Mouse (Mus musculus) midbrain, embryonic 11.5 days (tissue): ENCODE measurements around the gene Trappc3. TPM values are rescaled to one million over a fixed set of nuclear protein-coding genes. Genes with fewer than 3 reads are reported as not detected.

Experiments used
- ATAC-seq: fragments of 200-750 bp; cut with Nextera tagmentation; 2 replicates; pipeline ENCODE4 v1.8.0; 2017; ENCODE audit warnings: moderate TSS enrichment, moderate library complexity; ENCODE audit not compliant: low FRiP score
- DNase-seq: peaks from one replicate; pipeline ENCODE4 v3.0.0; 2015; ENCODE audit warnings: low spot score; ENCODE audit errors: missing footprints
- H3K27ac ChIP-seq: fragments of 300-500 bp; sonication (generic); 2 replicates; pipeline ENCODE4 v1.5.1; 2014; ENCODE audit warnings: low read depth, low read length
- H3K27me3 ChIP-seq: fragments of 300-500 bp; sonication (generic); 2 replicates; pipeline ENCODE4 v1.6.1; 2014; ENCODE audit warnings: mild to moderate bottlenecking, low read length, moderate library complexity, mixed read lengths; ENCODE audit not compliant: control insufficient read depth, insufficient read depth
- H3K36me3 ChIP-seq: fragments of 300-500 bp; sonication (generic); 2 replicates; pipeline ENCODE4 v1.6.1; 2014; ENCODE audit warnings: mild to moderate bottlenecking, low read length, moderate library complexity, mixed read lengths; ENCODE audit not compliant: control insufficient read depth, insufficient read depth
- H3K4me1 ChIP-seq: fragments of 300-500 bp; sonication (generic); 2 replicates; pipeline ENCODE4 v1.6.1; 2014; ENCODE audit warnings: low read length; ENCODE audit not compliant: control insufficient read depth, insufficient read depth
- H3K4me2 ChIP-seq: fragments of 300-500 bp; sonication (generic); 2 replicates; pipeline ENCODE4 v1.6.1; 2014; ENCODE audit warnings: mild to moderate bottlenecking, moderate library complexity
- H3K4me3 ChIP-seq: fragments of 300-500 bp; sonication (generic); 2 replicates; pipeline ENCODE4 v1.5.1; 2014; ENCODE audit warnings: low read depth, low read length
- H3K9ac ChIP-seq: fragments of 300-500 bp; sonication (generic); 2 replicates; pipeline ENCODE4 v1.6.1; 2014; ENCODE audit warnings: low read length
- H3K9me3 ChIP-seq: fragments of 300-500 bp; sonication (generic); 2 replicates; pipeline ENCODE4 v1.6.1; 2016; ENCODE audit warnings: low read length; ENCODE audit not compliant: control insufficient read depth
- WGBS: fragments of 180-500 bp; shearing (Covaris S2); extraction: QIAGEN DNeasy Blood & Tissue Kit; methylation state at CpG from one replicate; pipeline ENCODE4 v1.1.7; 2014; 5-methylcytosine and 5-hydroxymethylcytosine counted together
- polyA plus RNA-seq: library from polyadenylated mRNA; unstranded; fragments of >200 nt; fragmentation: Nextera tagmentation; extraction: Ambion mirVana; gene quantifications from 2 replicates; pipeline ENCODE4 v1.2.1, GENCODE M21; 2014

Trappc3 gene
- polyA plus RNA-seq, 1 experiment from 2014 or later, result 37.1 TPM

DNA sequence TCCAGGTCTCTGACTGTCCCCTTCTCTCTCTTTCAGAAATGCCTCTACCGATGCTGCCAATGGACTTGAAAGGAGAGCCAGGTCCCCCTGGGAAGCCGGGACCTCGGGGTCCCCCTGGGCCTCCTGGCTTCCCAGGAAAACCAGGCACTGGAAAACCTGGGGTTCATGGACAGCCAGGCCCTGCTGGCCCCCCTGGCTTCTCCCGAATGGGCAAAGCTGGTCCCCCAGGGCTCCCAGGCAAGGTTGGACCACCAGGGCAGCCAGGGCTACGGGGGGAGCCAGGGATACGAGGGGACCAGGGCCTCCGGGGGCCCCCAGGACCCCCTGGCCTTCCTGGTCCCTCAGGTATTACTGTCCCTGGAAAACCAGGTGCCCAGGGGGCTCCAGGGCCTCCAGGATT lies 48.2 kb downstream of the Trappc3 start:
- no peak; the same call in 1 of the 2 replicates for ATAC-seq
- 75% methylated on average over 7 of the region's 7 CpGs for WGBS

DNA sequence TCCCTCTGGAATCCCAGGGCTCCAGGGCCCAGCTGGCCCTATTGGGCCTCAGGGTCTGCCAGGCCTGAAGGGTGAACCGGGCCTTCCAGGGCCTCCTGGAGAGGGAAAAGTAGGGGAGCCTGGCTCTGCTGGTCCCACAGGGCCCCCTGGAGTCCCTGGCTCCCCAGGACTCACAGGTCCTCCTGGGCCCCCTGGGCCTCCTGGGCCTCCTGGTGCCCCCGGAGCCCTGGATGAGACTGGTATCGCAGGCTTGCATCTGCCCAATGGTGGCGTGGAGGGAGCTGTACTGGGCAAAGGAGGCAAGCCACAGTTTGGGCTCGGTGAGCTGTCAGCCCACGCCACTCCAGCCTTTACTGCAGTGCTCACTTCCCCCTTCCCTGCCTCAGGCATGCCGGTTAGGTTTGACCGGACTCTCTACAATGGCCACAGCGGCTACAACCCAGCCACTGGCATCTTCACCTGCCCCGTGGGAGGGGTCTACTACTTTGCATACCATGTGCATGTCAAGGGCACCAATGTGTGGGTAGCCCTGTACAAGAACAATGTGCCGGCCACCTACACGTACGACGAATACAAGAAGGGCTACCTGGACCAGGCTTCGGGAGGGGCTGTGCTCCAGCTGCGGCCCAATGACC lies 49.6 kb downstream of the Trappc3 start:
- H3K27me3 ChIP-seq, result no peaks in the 10 kb centered on the region
- H3K4me3 ChIP-seq, result no peak overlapping the region
- H3K4me2 ChIP-seq, result no peak overlapping the region
- H3K36me3 ChIP-seq, result peaks cover 5% of the 10 kb centered on the region; the same call in 1 of the 2 replicates
- no peaks in the 10 kb centered on the region for H3K9me3 ChIP-seq
- ATAC-seq (no peak), DNase-seq (no peak)
- H3K9ac ChIP-seq, result no peak overlapping the region
- no peak overlapping the region for H3K27ac ChIP-seq
- 95% methylated on average over 16 of the region's 16 CpGs for WGBS
- 0 out of 2 replicates have a peak, but pooled peaks cover 4% of the 10 kb centered on the region for H3K4me1 ChIP-seq

More for the DNA sequence above, 48.2 kb downstream of the Trappc3 start:
- Histone ChIP-seq H3K9ac (no peak overlapping the region), H3K27ac (no peak overlapping the region), H3K36me3 (no peaks in the 10 kb centered on the region; the same call in 1 of the 2 replicates), H3K4me3 (no peak overlapping the region), H3K4me1 (0 out of 2 replicates have a peak, but pooled peaks cover 4% of the 10 kb centered on the region), H3K27me3 (no peaks in the 10 kb centered on the region), H3K4me2 (no peak overlapping the region), H3K9me3 (peaks cover 3% of the 10 kb centered on the region; the same call in 1 of the 2 replicates)
- no peak for DNase-seq

DNA sequence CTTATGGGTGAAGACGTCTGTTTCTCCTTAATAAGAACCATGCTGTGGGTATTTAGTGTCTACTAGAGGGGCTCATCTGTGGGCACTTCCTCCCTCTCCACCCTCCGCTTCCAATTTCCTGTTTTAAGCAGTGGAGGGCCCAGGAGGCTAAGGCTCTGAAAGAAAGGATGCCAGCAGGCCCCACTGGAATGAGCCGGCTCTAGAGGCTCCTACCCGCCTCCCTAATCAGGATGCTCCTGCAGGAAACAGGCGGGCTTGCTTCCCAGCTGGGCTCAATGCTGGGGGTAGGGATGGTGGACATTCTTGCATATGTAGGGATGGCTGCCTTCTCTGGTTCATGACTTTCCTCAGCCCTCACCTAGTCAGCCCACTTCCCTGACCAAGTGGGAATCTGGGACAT lies 51.1 kb downstream of the Trappc3 start:
- no peak overlapping the region for H3K4me2 ChIP-seq
- no peak overlapping the region for H3K27ac ChIP-seq
- H3K4me1 ChIP-seq, result 0 out of 2 replicates have a peak, but pooled peaks cover 4% of the 10 kb centered on the region
- DNase-seq (no peak), ATAC-seq (no peak)
- no peaks in the 10 kb centered on the region for H3K27me3 ChIP-seq
- H3K36me3 ChIP-seq, result peaks cover 10% of the 10 kb centered on the region
- WGBS, result 33% methylated on average over 5 of the region's 5 CpGs
- no peaks in the 10 kb centered on the region for H3K9me3 ChIP-seq
- H3K4me3 ChIP-seq, result no peak overlapping the region
- no peak overlapping the region for H3K9ac ChIP-seq

DNA sequence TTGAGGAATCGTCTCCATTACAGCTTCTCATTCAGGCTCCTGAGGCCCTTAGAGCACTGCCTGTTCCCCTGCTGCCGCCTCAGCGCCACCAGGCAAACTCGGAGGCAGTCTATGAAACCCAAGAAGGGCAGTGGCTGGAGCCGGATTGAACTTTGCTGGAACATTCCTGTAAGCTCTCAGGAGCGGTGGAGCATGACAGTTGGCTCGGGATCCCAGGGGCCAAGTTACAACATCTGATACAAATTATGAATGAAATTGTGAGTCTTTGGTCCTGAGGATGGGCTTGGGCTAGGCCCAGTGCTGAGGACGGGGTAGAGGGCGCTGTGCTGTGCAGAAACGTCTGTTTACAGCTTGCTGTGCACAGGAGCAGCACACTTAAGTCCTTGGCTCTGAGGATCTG lies 52.3 kb downstream of the Trappc3 start:
- H3K27ac ChIP-seq, result no peak overlapping the region
- ATAC-seq, result no peak
- WGBS, result 51% methylated on average over 10 of the region's 10 CpGs

DNA sequence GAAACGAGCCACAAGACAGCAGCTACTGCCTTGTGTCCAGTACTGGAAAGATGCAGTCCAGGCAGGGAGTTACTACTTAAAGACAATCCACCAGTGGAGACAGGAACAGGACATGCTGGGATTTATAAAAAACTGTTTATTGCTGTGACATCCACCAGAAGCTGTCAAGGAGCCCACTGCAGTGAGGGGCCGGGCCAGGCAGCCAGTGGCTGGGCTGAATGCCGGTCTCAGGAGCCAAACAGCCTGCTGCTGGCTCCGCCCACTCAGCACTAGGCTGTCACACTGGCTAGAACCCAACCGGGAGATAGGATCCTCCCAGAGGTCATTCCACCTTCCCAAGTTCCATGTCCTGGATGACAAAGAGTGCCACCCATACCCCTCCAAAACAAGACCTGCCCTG lies 53.8 kb downstream of the Trappc3 start:
- 55% methylated on average over 5 of the region's 5 CpGs for WGBS
- H3K36me3 ChIP-seq, result peaks cover 10% of the 10 kb centered on the region

More for the DNA sequence above, 52.3 kb downstream of the Trappc3 start:
- H3K9ac ChIP-seq, result no peak overlapping the region
- 0 out of 2 replicates have a peak, but pooled peaks cover 4% of the 10 kb centered on the region for H3K4me1 ChIP-seq
- no peak for DNase-seq
- H3K4me3 ChIP-seq, result no peak overlapping the region
- peaks cover 10% of the 10 kb centered on the region for H3K36me3 ChIP-seq
- no peaks in the 10 kb centered on the region for H3K9me3 ChIP-seq
- H3K4me2 ChIP-seq, result no peak overlapping the region
- no peaks in the 10 kb centered on the region for H3K27me3 ChIP-seq

DNA sequence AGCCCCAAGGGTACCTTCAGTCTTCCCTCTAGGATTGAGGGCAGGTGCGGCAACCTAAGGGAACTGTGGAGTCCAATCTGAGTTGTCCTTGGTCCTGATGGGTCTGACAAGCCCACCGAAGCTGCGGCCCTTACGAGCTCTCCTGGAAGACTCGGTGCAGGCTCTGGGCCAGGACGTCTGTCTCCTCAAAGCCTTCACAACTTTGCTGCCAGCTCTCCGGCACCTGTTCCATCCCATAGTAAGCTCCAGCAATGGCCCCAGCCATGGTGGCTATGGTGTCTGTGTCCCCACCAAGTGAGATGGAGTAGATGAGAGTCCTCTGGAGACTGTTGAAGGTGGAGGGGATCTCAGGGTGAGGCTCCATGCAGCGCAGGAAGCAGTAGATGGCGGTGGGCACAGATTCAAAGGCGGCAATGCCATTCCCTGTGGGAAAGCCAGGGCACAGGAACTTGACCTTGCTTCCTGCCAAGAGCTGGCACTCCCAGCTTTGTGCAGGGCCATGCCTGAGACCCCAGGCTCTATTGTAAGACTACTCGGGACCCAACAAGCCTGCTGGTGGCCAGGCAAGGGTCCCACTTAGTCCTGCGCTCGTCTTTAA lies 54.4 kb downstream of the Trappc3 start:
- DNase-seq (no peak), ATAC-seq (no peak)
- H3K36me3 ChIP-seq, result peaks cover 10% of the 10 kb centered on the region
- H3K4me1 ChIP-seq, result peaks cover 8% of the 10 kb centered on the region
- 90% methylated on average over 13 of the region's 13 CpGs for WGBS
- no peak overlapping the region for H3K9ac ChIP-seq
- no peaks in the 10 kb centered on the region for H3K27me3 ChIP-seq
- H3K27ac ChIP-seq, result no peak overlapping the region
- no peaks in the 10 kb centered on the region for H3K9me3 ChIP-seq
- H3K4me2 ChIP-seq, result no peak overlapping the region
- no peak overlapping the region for H3K4me3 ChIP-seq

More for the DNA sequence above, 53.8 kb downstream of the Trappc3 start:
- no peaks in the 10 kb centered on the region for H3K27me3 ChIP-seq
- no peak overlapping the region for H3K4me3 ChIP-seq
- no peak overlapping the region for H3K27ac ChIP-seq
- no peak overlapping the region for H3K4me2 ChIP-seq
- H3K9ac ChIP-seq, result no peak overlapping the region
- ATAC-seq (no peak), DNase-seq (no peak)
- H3K9me3 ChIP-seq, result no peaks in the 10 kb centered on the region
- peaks cover 7% of the 10 kb centered on the region for H3K4me1 ChIP-seq

DNA sequence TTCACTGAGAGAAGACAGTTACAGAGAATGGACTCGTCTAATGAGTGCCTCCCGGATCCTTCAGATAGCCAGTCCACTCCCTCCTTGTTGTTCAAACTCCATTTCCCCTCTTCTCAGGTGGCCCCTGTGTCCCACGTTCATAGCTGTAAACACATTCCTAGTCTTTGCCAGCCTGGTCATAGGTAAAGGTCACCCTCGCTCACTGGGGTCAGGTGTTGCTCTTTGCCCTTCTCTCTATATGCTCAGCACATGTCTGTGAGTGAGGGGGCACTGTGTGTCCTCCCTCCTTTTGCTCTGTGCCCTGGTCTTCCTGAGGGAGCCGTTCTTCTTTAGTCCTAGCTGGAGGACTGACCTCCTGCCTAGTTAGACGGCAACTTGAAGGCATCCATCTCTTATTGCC lies 57.7 kb downstream of the Trappc3 start:
- Histone ChIP-seq H3K9me3 (no peaks in the 10 kb centered on the region), H3K4me3 (no peak overlapping the region), H3K4me1 (peaks cover 8% of the 10 kb centered on the region), H3K27ac (no peak overlapping the region), H3K27me3 (0 out of 2 replicates have a peak, but pooled peaks cover 2% of the 10 kb centered on the region), H3K4me2 (no peak overlapping the region), H3K9ac (no peak overlapping the region), H3K36me3 (peaks cover 10% of the 10 kb centered on the region)
- ATAC-seq, result no peak
- no peak for DNase-seq
- 95% methylated on average over 6 of the region's 6 CpGs for WGBS

DNA sequence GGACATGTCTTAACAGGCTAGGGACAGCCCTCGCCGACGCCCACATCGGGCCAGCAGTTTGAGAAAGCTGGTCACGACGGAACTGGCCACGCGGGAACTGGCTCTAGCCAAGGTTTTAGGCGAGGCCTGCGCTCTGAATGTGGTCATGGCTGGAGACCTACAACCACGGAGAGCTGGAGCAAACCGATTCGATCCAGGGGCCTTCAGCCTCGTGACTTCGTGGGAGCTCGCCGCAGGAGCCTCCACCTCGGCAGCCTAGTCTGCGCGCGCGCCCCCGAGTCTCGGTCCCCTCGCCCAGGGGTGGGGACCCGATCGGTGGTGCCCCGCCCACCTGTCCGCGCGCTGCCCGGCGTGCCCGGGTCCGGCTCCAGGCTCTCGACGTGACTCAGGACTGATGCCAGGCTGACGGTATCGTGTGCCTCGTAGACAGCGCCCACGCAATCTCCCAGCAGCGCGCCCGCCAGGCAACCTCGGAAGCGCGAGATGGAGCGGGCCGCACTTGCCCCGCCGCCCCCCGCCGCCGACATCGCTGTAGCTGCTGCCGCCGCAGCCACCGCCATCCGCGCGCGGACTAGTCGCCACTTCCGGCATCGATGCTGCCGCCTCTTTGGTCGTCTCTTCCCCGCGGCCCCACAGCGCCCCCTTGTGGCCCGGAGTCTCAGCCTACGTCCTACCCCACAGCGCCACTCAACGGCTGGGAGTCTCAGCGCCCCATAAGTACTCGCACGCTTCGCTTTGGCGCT lies 59.2 kb downstream of the Trappc3 start, which contains the start of gene Adprhl2:
Adprhl2 (minus strand) TSS at position 593 of the 743 bp plus-strand sequence.
- ATAC-seq (peak; percentile 89), DNase-seq (peak; percentile 100)
- Histone ChIP-seq H3K27ac (no peak within 1 kb of the TSS), H3K4me3 (peak within 1 kb of the TSS; percentile 73), H3K4me1 (peaks cover 8% of the 10 kb centered on the region), H3K4me2 (peak within 1 kb of the TSS; percentile 94), H3K9me3 (no peaks in the 10 kb centered on the region), H3K27me3 (peaks cover 6% of the 10 kb centered on the region), H3K36me3 (peaks cover 5% of the 10 kb centered on the region), H3K9ac (peak within 1 kb of the TSS; percentile 70)
- WGBS, result under 1% methylated on average over 80 of the region's 80 CpGs
